In the genomic region with DNA sequence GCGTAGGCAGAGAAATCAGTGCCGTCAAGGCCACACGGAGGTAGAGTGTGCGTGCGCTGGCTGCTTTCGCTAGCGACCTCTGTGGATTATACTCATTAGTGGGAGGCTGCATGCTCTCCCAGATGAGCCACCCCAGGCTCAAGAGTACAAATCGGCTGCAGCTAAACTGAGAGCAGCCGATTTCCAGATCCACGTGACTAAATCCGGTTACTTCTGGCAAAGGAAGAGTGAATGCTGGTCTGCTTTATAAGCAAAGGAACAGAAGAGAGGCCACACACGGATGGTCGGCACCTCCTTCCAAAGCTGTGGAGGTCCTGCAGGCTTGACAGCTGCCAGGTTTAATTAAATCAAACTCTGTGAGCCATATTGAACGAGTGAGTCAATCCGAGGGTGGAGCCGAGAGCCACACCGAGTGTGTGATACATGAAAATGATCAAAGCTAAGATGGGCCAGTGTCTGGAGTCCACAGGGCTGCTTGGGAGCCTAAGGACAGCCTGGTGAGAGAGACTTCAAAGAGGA, we compare ENCODE assay signal across 14 mouse cellular contexts.
DNase-seq lines count a peak whose midpoint lies in the region; ATAC-seq and TF ChIP-seq lines count a peak whose summit lies in the region.
"Had no signal": no experiment of that assay in that cellular context is flagged by ENCODE, and none has a peak within 500 bp of the region (broad histone marks: within the 10 kb centered on the region; RNA-seq: fewer than 3 reads in every experiment).

No protein-coding gene starts in this region.

- H3K4me3 ChIP-seq in hindbrain, embryonic 15.5 days: no peak overlapping the region
- H3K4me3 ChIP-seq in left cerebral cortex, adult 2 months: peak overlapping the region; percentile 40
- H3K4me3 ChIP-seq in midbrain, postnatal 0 days (ENCODE audit: low read depth, low read length): no peak overlapping the region
- H3K4me3 ChIP-seq in liver, postnatal 0 days (ENCODE audit: low read depth, low read length): no peak overlapping the region
- no peak overlapping the region for H3K4me3 ChIP-seq in liver, embryonic 12.5 days
- H3K4me3 ChIP-seq: embryonic facial prominence, embryonic 12.5 days; forebrain, embryonic 13.5 days; heart, embryonic 15.5 days; liver, embryonic 13.5 days had no signal

- no peaks in the 10 kb centered on the region for H3K36me3 ChIP-seq in hindbrain, embryonic 15.5 days
- no peaks in the 10 kb centered on the region for H3K36me3 ChIP-seq in midbrain, postnatal 0 days (ENCODE audit: insufficient read depth, low read length)
- no peaks in the 10 kb centered on the region for H3K36me3 ChIP-seq in liver, postnatal 0 days (replicated peaks; ENCODE audit: insufficient read depth, low read length)
- H3K36me3 ChIP-seq in liver, embryonic 12.5 days: no peaks in the 10 kb centered on the region
- H3K36me3 ChIP-seq: embryonic facial prominence, embryonic 12.5 days; heart, embryonic 15.5 days; liver, embryonic 13.5 days had no signal

- peak; percentile 32 for DNase-seq in left cerebral cortex, adult 11 months (ENCODE audit: low spot score)
- no peak for DNase-seq in left cerebral cortex, postnatal 4 days
- peak in 1 of 2 experiments; percentile 34 for DNase-seq in left cerebral cortex, adult 2 months (ENCODE audit: extremely low spot score in 1 of 2, low spot score in 2 of 2)
- DNase-seq in midbrain, postnatal 0 days (ENCODE audit: low spot score): peak; percentile 15
- no peak for DNase-seq in liver, postnatal 0 days
- DNase-seq in kidney, postnatal 4 days: no peak
- DNase-seq: liver, embryonic 13.5 days had no signal

- WGBS in hindbrain, embryonic 15.5 days: 61% methylated on average over 17 of the region's 17 CpGs
- WGBS in midbrain, postnatal 0 days: 21% methylated on average over 17 of the region's 17 CpGs
- WGBS in liver, postnatal 0 days (ENCODE audit: insufficient replicate concordance): 80% methylated on average over 17 of the region's 17 CpGs
- 75% methylated on average over 17 of the region's 17 CpGs for WGBS in liver, embryonic 12.5 days (ENCODE audit: insufficient replicate concordance)

- no peak overlapping the region for H3K9ac ChIP-seq in hindbrain, embryonic 15.5 days
- H3K9ac ChIP-seq in midbrain, postnatal 0 days (replicated peaks; ENCODE audit: low read length, poor library complexity, severe bottlenecking): 0 out of 2 replicates have a peak overlapping the region, but pooled peaks have one; percentile 19
- H3K9ac ChIP-seq in liver, postnatal 0 days (replicated peaks): no peak overlapping the region
- no peak overlapping the region for H3K9ac ChIP-seq in liver, embryonic 12.5 days
- H3K9ac ChIP-seq: embryonic facial prominence, embryonic 12.5 days; forebrain, embryonic 13.5 days; heart, embryonic 15.5 days; liver, embryonic 13.5 days had no signal

- peak overlapping the region; percentile 15; the same call in 1 of the 2 replicates for H3K4me2 ChIP-seq in hindbrain, embryonic 15.5 days
- 0 out of 2 replicates have a peak overlapping the region, but pooled peaks have one; percentile 3 for H3K4me2 ChIP-seq in midbrain, postnatal 0 days (ENCODE audit: low read depth, low read length, poor library complexity, severe bottlenecking)
- no peak overlapping the region for H3K4me2 ChIP-seq in liver, postnatal 0 days (ENCODE audit: low read depth, low read length)
- H3K4me2 ChIP-seq in liver, embryonic 12.5 days: no peak overlapping the region
- H3K4me2 ChIP-seq: embryonic facial prominence, embryonic 12.5 days; forebrain, embryonic 13.5 days; heart, embryonic 15.5 days; liver, embryonic 13.5 days had no signal

- no peaks in the 10 kb centered on the region for H3K9me3 ChIP-seq in hindbrain, embryonic 15.5 days
- H3K9me3 ChIP-seq in midbrain, postnatal 0 days (ENCODE audit: low read length): no peaks in the 10 kb centered on the region
- no peaks in the 10 kb centered on the region for H3K9me3 ChIP-seq in liver, postnatal 0 days (ENCODE audit: low read length)
- H3K9me3 ChIP-seq in liver, embryonic 12.5 days (replicated peaks): no peaks in the 10 kb centered on the region
- H3K9me3 ChIP-seq: embryonic facial prominence, embryonic 12.5 days; forebrain, embryonic 13.5 days; heart, embryonic 15.5 days; liver, embryonic 13.5 days had no signal

- 0 out of 2 replicates have a peak, but pooled peaks cover 5% of the 10 kb centered on the region for H3K4me1 ChIP-seq in hindbrain, embryonic 15.5 days (replicated peaks)
- 0 out of 2 replicates have a peak, but pooled peaks cover 3% of the 10 kb centered on the region for H3K4me1 ChIP-seq in midbrain, postnatal 0 days (ENCODE audit: insufficient read depth, low read length)
- no peaks in the 10 kb centered on the region for H3K4me1 ChIP-seq in liver, postnatal 0 days (ENCODE audit: insufficient read depth)
- H3K4me1 ChIP-seq in liver, embryonic 12.5 days: no peaks in the 10 kb centered on the region
- H3K4me1 ChIP-seq: embryonic facial prominence, embryonic 12.5 days; forebrain, embryonic 13.5 days; heart, embryonic 15.5 days; liver, embryonic 13.5 days had no signal

- TF ChIP-seq CTCF in left cerebral cortex, adult 2 months (IDR thresholded peaks at IDR 0.05): no peak
- no peak for TF ChIP-seq CTCF in midbrain, postnatal 0 days (IDR thresholded peaks at IDR 0.05)
- TF ChIP-seq CTCF in liver, postnatal 0 days (IDR thresholded peaks at IDR 0.05; ENCODE audit: low read depth): no peak

- intact Hi-C loops in left cerebral cortex, postnatal 4 days (cut with DNase I): no loop called here
- intact Hi-C loops in left cerebral cortex, adult 2 months (cut with DNase I): no loop called here

- H3K27me3 ChIP-seq in hindbrain, embryonic 15.5 days: no peaks in the 10 kb centered on the region
- H3K27me3 ChIP-seq in midbrain, postnatal 0 days (ENCODE audit: insufficient read depth, low read length): no peaks in the 10 kb centered on the region
- H3K27me3 ChIP-seq in liver, postnatal 0 days (ENCODE audit: insufficient read depth, low read length): no peaks in the 10 kb centered on the region
- peaks cover 7% of the 10 kb centered on the region; the same call in 1 of the 2 replicates for H3K27me3 ChIP-seq in liver, embryonic 12.5 days (replicated peaks)
- H3K27me3 ChIP-seq: embryonic facial prominence, embryonic 12.5 days; forebrain, embryonic 13.5 days had no signal

- no peak for TF ChIP-seq EP300 in liver, postnatal 0 days (IDR thresholded peaks at IDR 0.05; ENCODE audit: low read depth)

- peak; percentile 42; the same call in 1 of the 2 replicates for ATAC-seq in hindbrain, embryonic 15.5 days (ENCODE audit: low FRiP score, low read depth)
- peak; percentile 65 for ATAC-seq in midbrain, postnatal 0 days (ENCODE audit: low FRiP score)
- ATAC-seq in liver, postnatal 0 days: no peak
- no peak for ATAC-seq in liver, embryonic 12.5 days
- ATAC-seq: forebrain, embryonic 13.5 days; intestine, embryonic 16.5 days had no signal

- H3K27ac ChIP-seq in hindbrain, embryonic 15.5 days (replicated peaks): peak overlapping the region; percentile 37; the same call in 1 of the 2 replicates
- peak overlapping the region; percentile 87 for H3K27ac ChIP-seq in left cerebral cortex, adult 2 months
- no peak overlapping the region; the same call in 1 of the 2 replicates for H3K27ac ChIP-seq in midbrain, postnatal 0 days (ENCODE audit: low read depth, low read length)
- no peak overlapping the region for H3K27ac ChIP-seq in liver, postnatal 0 days (ENCODE audit: low read depth)
- no peak overlapping the region for H3K27ac ChIP-seq in liver, embryonic 12.5 days
- H3K27ac ChIP-seq: embryonic facial prominence, embryonic 12.5 days; forebrain, embryonic 13.5 days; heart, embryonic 15.5 days; liver, embryonic 13.5 days; stomach, postnatal 0 days had no signal

Comparison
In these comparisons a context has a peak if more than half of its experiments do, and no peak if none do; other contexts are left out.
1. DNase-seq: peak in left cerebral cortex, adult 11 months (single experiment) and midbrain, postnatal 0 days (single experiment); none in left cerebral cortex, postnatal 4 days (single experiment), liver, postnatal 0 days (single experiment) and kidney, postnatal 4 days (0 of 2).
2. ATAC-seq: peak in hindbrain, embryonic 15.5 days (single experiment) and midbrain, postnatal 0 days (single experiment); none in liver, postnatal 0 days (single experiment) and liver, embryonic 12.5 days (single experiment).
3. H3K27ac ChIP-seq: peak in hindbrain, embryonic 15.5 days (single experiment) and left cerebral cortex, adult 2 months (single experiment); none in midbrain, postnatal 0 days (single experiment), liver, postnatal 0 days (single experiment) and liver, embryonic 12.5 days (single experiment).
4. H3K4me2 ChIP-seq: peak in hindbrain, embryonic 15.5 days (single experiment) and midbrain, postnatal 0 days (single experiment); none in liver, postnatal 0 days (single experiment) and liver, embryonic 12.5 days (single experiment).